Mouse (Mus musculus): Measurements from ENCODE around the gene Plekhg6. TPM values are rescaled to one million over a fixed set of nuclear protein-coding genes. Genes with fewer than 3 reads are reported as not detected.

The Plekhg6 gene
- polyA plus RNA-seq, 1 experiment from 2014 or later = not detected

DNA sequence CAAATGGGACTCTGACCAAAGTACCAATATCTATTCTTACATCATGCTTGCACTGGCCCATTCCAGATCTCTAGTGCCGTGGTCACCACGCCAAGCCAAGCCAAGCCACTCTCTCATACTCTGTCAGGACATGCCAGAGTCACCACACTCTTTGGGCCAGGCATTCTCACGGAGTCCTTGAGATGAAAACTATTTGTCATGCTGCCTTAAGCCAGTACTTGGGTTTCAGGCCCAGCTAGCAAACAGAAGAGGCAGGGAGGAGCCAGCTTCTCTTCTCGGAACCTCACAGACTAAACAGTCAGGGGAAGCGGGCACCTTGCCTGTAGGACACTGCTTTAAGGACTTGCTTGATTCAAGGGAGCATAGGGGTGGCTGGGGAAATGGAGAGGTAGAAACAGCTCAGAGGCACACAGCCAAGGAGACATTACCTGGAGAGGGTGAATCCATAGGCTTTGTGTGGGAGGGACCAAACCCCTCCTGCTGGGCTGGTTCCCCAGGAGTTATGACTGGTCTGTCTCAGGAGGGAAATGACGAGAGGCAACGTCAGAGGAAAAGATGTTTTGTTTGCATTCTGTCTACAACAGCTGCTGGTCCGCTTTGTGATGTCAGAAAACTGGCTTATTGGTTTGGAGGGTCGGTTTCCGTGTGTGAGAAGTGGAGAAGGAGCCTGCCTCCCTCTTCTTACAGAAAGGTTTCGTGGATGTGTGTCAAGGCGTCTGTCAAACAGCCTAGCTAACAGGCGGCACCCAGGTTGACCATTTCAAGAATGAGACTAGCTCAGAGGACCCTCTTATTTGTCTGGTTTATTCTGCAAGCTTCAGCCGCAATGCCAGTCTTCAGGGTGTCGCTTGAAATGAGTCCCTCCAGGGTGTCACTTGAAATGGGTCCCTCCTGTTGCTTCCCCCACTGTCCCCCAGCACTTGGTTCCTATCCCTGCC, 61.3 kb downstream of the Plekhg6 start:
- Histone ChIP-seq H3K27me3 (replicated peaks; ENCODE audit: control insufficient read depth, insufficient read depth, low read length) (peaks cover 11% of the 10 kb centered on the region), H3K9me3 (replicated peaks; ENCODE audit: control insufficient read depth, low read length) (no peaks in the 10 kb centered on the region), H3K36me3 (ENCODE audit: control insufficient read depth, insufficient read depth, low read length) (no peaks in the 10 kb centered on the region), H3K9ac (ENCODE audit: low read length) (no peak overlapping the region), H3K4me1 (ENCODE audit: control insufficient read depth, insufficient read depth, low read length) (no peaks in the 10 kb centered on the region), H3K27ac (ENCODE audit: low read depth, low read length) (no peak overlapping the region), H3K4me2 (ENCODE audit: low read length) (no peak overlapping the region), H3K4me3 (ENCODE audit: low read depth, low read length) (no peak overlapping the region)
- ATAC-seq (no peak), DNase-seq (ENCODE audit: low spot score) (no peak)
- 66% methylated on average over 15 of the region's 15 CpGs for WGBS

DNA sequence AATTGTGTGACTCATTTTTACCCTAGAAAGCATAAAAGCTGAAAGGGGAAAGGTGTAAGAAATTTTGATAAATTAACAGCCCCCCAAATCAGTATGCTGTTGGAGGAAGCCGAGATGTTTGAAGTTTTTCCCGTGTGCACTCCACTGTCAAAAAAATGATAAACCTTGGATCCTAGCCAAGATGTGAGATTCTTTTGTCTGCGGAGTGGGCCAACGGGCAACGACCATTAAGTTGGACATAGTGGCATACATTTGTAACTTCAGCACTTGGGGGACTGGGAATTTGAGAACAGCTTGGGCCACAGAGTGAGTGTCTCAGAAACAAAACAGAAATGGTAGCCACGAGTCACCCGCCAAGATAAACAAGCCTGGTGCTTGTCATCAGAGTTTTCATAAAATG, 63.5 kb downstream of the Plekhg6 start:
- WGBS = 65% methylated on average over 7 of the region's 7 CpGs
- Histone ChIP-seq H3K9ac (ENCODE audit: low read length) (no peak overlapping the region), H3K27me3 (replicated peaks; ENCODE audit: control insufficient read depth, insufficient read depth, low read length) (peaks cover 7% of the 10 kb centered on the region), H3K9me3 (replicated peaks; ENCODE audit: control insufficient read depth, low read length) (no peaks in the 10 kb centered on the region), H3K4me2 (ENCODE audit: low read length) (no peak overlapping the region), H3K4me1 (ENCODE audit: control insufficient read depth, insufficient read depth, low read length) (peaks cover 7% of the 10 kb centered on the region), H3K27ac (ENCODE audit: low read depth, low read length) (no peak overlapping the region), H3K36me3 (ENCODE audit: control insufficient read depth, insufficient read depth, low read length) (no peaks in the 10 kb centered on the region), H3K4me3 (ENCODE audit: low read depth, low read length) (no peak overlapping the region)
- DNase-seq (ENCODE audit: low spot score) (no peak), ATAC-seq (no peak)

GRCm38 (mm10) chr6:125314746-125315145, 65.8 kb downstream of the Plekhg6 start:
- DNase-seq (ENCODE audit: low spot score) = no peak
- H3K9ac ChIP-seq (ENCODE audit: low read length) = no peak overlapping the region
- no peak overlapping the region for H3K4me3 ChIP-seq (ENCODE audit: low read depth, low read length)
- H3K4me2 ChIP-seq (ENCODE audit: low read length) = no peak overlapping the region
- H3K27me3 ChIP-seq (replicated peaks; ENCODE audit: control insufficient read depth, insufficient read depth, low read length) = no peaks in the 10 kb centered on the region; the same call in none of the 2 replicates
- H3K36me3 ChIP-seq (ENCODE audit: control insufficient read depth, insufficient read depth, low read length) = no peaks in the 10 kb centered on the region
- peaks cover 7% of the 10 kb centered on the region for H3K4me1 ChIP-seq (ENCODE audit: control insufficient read depth, insufficient read depth, low read length)
- WGBS = 76% methylated on average over 6 of the region's 6 CpGs
- no peaks in the 10 kb centered on the region for H3K9me3 ChIP-seq (replicated peaks; ENCODE audit: control insufficient read depth, low read length)
- no peak for ATAC-seq
- no peak overlapping the region for H3K27ac ChIP-seq (ENCODE audit: low read depth, low read length)

GRCm38 (mm10) chr6:125314231-125314563, 66.4 kb downstream of the Plekhg6 start:
- H3K27me3 ChIP-seq (replicated peaks; ENCODE audit: control insufficient read depth, insufficient read depth, low read length) = no peaks in the 10 kb centered on the region; the same call in none of the 2 replicates
- H3K9me3 ChIP-seq (replicated peaks; ENCODE audit: control insufficient read depth, low read length) = no peaks in the 10 kb centered on the region
- ATAC-seq (peak; percentile 25; the same call in 1 of the 2 replicates), DNase-seq (ENCODE audit: low spot score) (no peak)
- WGBS = 59% methylated on average over 7 of the region's 7 CpGs
- H3K27ac ChIP-seq (ENCODE audit: low read depth, low read length) = no peak overlapping the region
- H3K4me2 ChIP-seq (ENCODE audit: low read length) = peak overlapping the region; percentile 62
- H3K4me3 ChIP-seq (ENCODE audit: low read depth, low read length) = peak overlapping the region; percentile 25; the same call in 1 of the 2 replicates
- H3K36me3 ChIP-seq (ENCODE audit: control insufficient read depth, insufficient read depth, low read length) = no peaks in the 10 kb centered on the region
- peak overlapping the region; percentile 69 for H3K9ac ChIP-seq (ENCODE audit: low read length)
- peaks cover 7% of the 10 kb centered on the region for H3K4me1 ChIP-seq (ENCODE audit: control insufficient read depth, insufficient read depth, low read length)

GRCm38 (mm10) chr6:125313546-125314230, 66.9 kb downstream of the Plekhg6 start, which contains the start of gene Ltbr:
TSS of gene Ltbr (minus strand) at chr6:125313885.
- H3K4me3 ChIP-seq (ENCODE audit: low read depth, low read length) = peak within 1 kb of the TSS; percentile 25
- peak within 1 kb of the TSS; percentile 62 for H3K4me2 ChIP-seq (ENCODE audit: low read length)
- no peaks in the 10 kb centered on the region; the same call in 1 of the 2 replicates for H3K27me3 ChIP-seq (replicated peaks; ENCODE audit: control insufficient read depth, insufficient read depth, low read length)
- no peak within 1 kb of the TSS for H3K27ac ChIP-seq (ENCODE audit: low read depth, low read length)
- H3K4me1 ChIP-seq (ENCODE audit: control insufficient read depth, insufficient read depth, low read length) = peaks cover 7% of the 10 kb centered on the region
- H3K9me3 ChIP-seq (replicated peaks; ENCODE audit: control insufficient read depth, low read length) = no peaks in the 10 kb centered on the region
- ATAC-seq (peak; percentile 64), DNase-seq (ENCODE audit: low spot score) (peak; percentile 55)
- 6% methylated on average over 42 of the region's 46 CpGs for WGBS
- no peaks in the 10 kb centered on the region for H3K36me3 ChIP-seq (ENCODE audit: control insufficient read depth, insufficient read depth, low read length)
- peak within 1 kb of the TSS; percentile 69 for H3K9ac ChIP-seq (ENCODE audit: low read length)

Other genes starting within 250 kb of the Plekhg6 start
- 46.8 and 52.7 TPM in 2 replicates for gene Nop2, start 248.9 kb downstream of the Plekhg6 start, polyA plus RNA-seq (2014; fragmentation: Nextera tagmentation; extraction: Ambion mirVana)
- 10.8 and 13.4 TPM in 2 replicates for gene Iffo1, start 235.6 kb downstream of the Plekhg6 start, polyA plus RNA-seq (2014; fragmentation: Nextera tagmentation; extraction: Ambion mirVana)
- 1,676 and 1,964 TPM in 2 replicates for gene Gapdh, start 214.3 kb downstream of the Plekhg6 start, polyA plus RNA-seq (2014; fragmentation: Nextera tagmentation; extraction: Ambion mirVana)
- gene Ncapd2, start 189.1 kb downstream of the Plekhg6 start, polyA plus RNA-seq (2014; fragmentation: Nextera tagmentation; extraction: Ambion mirVana) = 64.4 and 67.6 TPM in 2 replicates
- 160 and 179 TPM in 2 replicates for gene Mrpl51, start 189.0 kb downstream of the Plekhg6 start, polyA plus RNA-seq (2014; fragmentation: Nextera tagmentation; extraction: Ambion mirVana)
- gene Vamp1, start 165.2 kb downstream of the Plekhg6 start, polyA plus RNA-seq (2014; fragmentation: Nextera tagmentation; extraction: Ambion mirVana) = 1.7 and 2.7 TPM in 2 replicates
- gene Tapbpl, start 148.9 kb downstream of the Plekhg6 start, polyA plus RNA-seq (2014; fragmentation: Nextera tagmentation; extraction: Ambion mirVana) = 1.8 and 2.6 TPM in 2 replicates
- gene Cd27, start 143.8 kb downstream of the Plekhg6 start, polyA plus RNA-seq (2014; fragmentation: Nextera tagmentation; extraction: Ambion mirVana) = 0.24 and 0.37 TPM in 2 replicates
- gene Tuba3a, start 94.8 kb downstream of the Plekhg6 start, polyA plus RNA-seq (2014; fragmentation: Nextera tagmentation; extraction: Ambion mirVana) = 0.15 TPM in 1 of 2 replicates, not detected in the other
- gene Ltbr, start 66.9 kb downstream of the Plekhg6 start, polyA plus RNA-seq (2014; fragmentation: Nextera tagmentation; extraction: Ambion mirVana) = 10.8 and 12.9 TPM in 2 replicates
- gene Scnn1a, start 60.1 kb downstream of the Plekhg6 start, polyA plus RNA-seq (2014; fragmentation: Nextera tagmentation; extraction: Ambion mirVana) = 0.29 and 0.37 TPM in 2 replicates
- gene Tnfrsf1a, start 31.4 kb downstream of the Plekhg6 start, polyA plus RNA-seq (2014; fragmentation: Nextera tagmentation; extraction: Ambion mirVana) = 14.2 and 16.2 TPM in 2 replicates
- 77.8 and 85.5 TPM in 2 replicates for gene Cd9, start 114.0 kb upstream of the Plekhg6 start, polyA plus RNA-seq (2014; fragmentation: Nextera tagmentation; extraction: Ambion mirVana)
- gene Vwf, start 166.0 kb upstream of the Plekhg6 start, polyA plus RNA-seq (2014; fragmentation: Nextera tagmentation; extraction: Ambion mirVana) = 8.7 and 8.8 TPM in 2 replicates

All from forebrain, embryonic 14.5 days (tissue).